Mouse (Mus musculus) embryonic fibroblast, embryonic 13.5 days (primary cell): ENCODE results near the gene F11r.

Source experiments
- CTCF ChIP-seq: IDR thresholded peaks from 2 replicates; pipeline ENCODE4 v1.5.1; 2011; ENCODE audit warnings: mild to moderate bottlenecking, control low read depth, low read length, moderate library complexity, borderline replicate concordance; ENCODE audit not compliant: insufficient read depth
- POLR2A ChIP-seq: IDR thresholded peaks from 2 replicates; pipeline ENCODE4 v1.6.1; 2011; ENCODE audit warnings: low read depth, mild to moderate bottlenecking, control low read depth, low read length, moderate library complexity

GRCm38 (mm10) chr1:171410947-171411484 is 26.3 kb upstream of the F11r start, which contains the start of gene Usf1:
- TF ChIP-seq CTCF (no peak), POLR2A (peak; percentile 86)
